Mouse (Mus musculus) naive thymus-derived CD4-positive, alpha-beta T cell, adult 2 months (primary cell): ENCODE data around the gene Pdzd7.
"Not testable (repeated sequence)": the region's sequence is repeated elsewhere in the genome, so short reads cannot be mapped to it uniquely, and the experiment has no call there.

ENCODE experiments used
- DNase-seq: peaks from one replicate; pipeline ENCODE4 v3.0.0-alpha.2; 2011; ENCODE audit warnings: low read depth

Gene Pdzd7

GRCm38 (mm10) chr19:45058113-45058839 lies 12.8 kb upstream of the Pdzd7 start:
- DNase-seq = peak; percentile 96

GRCm38 (mm10) chr19:45057724-45058112 lies 12.2 kb upstream of the Pdzd7 start:
- DNase-seq = no peak

GRCm38 (mm10) chr19:45056908-45057698 lies 11.6 kb upstream of the Pdzd7 start:
- peak; percentile 55 for DNase-seq

GRCm38 (mm10) chr19:45056364-45056763 lies 10.8 kb upstream of the Pdzd7 start:
- DNase-seq = peak; percentile 68

- DNase-seq = no peak
Measured at GRCm38 (mm10) chr19:45054892-45055690, 9.6 kb upstream of the Pdzd7 start.

- no peak for DNase-seq
Measured at GRCm38 (mm10) chr19:45053451-45053850, 7.9 kb upstream of the Pdzd7 start.

GRCm38 (mm10) chr19:45049523-45049922 lies 4.0 kb upstream of the Pdzd7 start:
- no peak for DNase-seq

GRCm38 (mm10) chr19:45048644-45049365 lies 3.3 kb upstream of the Pdzd7 start:
- DNase-seq = no peak

- no peak for DNase-seq
Measured at GRCm38 (mm10) chr19:45047935-45048643, 2.6 kb upstream of the Pdzd7 start.

GRCm38 (mm10) chr19:45047417-45047934 lies 2.0 kb upstream of the Pdzd7 start, which contains the start of gene Sfxn3:
TSS of gene Sfxn3 (plus strand) at chr19:45047503.
- DNase-seq = peak; percentile 95

- DNase-seq = peak; percentile 85
Measured at GRCm38 (mm10) chr19:45046523-45047321, 1.2 kb upstream of the Pdzd7 start.

- DNase-seq = no peak
Measured at GRCm38 (mm10) chr19:45045236-45045635, 281 bp downstream of the Pdzd7 start.

- no peak for DNase-seq
Measured at GRCm38 (mm10) chr19:45044389-45044927, 1.1 kb downstream of the Pdzd7 start.

- no peak for DNase-seq
Measured at GRCm38 (mm10) chr19:45040214-45040613, 5.3 kb downstream of the Pdzd7 start.

GRCm38 (mm10) chr19:45038198-45038597 lies 7.3 kb downstream of the Pdzd7 start:
- DNase-seq = not testable (repeated sequence)

- peak; percentile 62 for DNase-seq
Measured at GRCm38 (mm10) chr19:45036867-45037266, 8.7 kb downstream of the Pdzd7 start.

GRCm38 (mm10) chr19:45032570-45033332 lies 12.8 kb downstream of the Pdzd7 start:
- peak; percentile 54 for DNase-seq

GRCm38 (mm10) chr19:45031780-45032179 lies 13.7 kb downstream of the Pdzd7 start:
- peak; percentile 83 for DNase-seq
